Mouse (Mus musculus): ENCODE results near the gene Slit3. TPM values are rescaled to one million over a fixed set of nuclear protein-coding genes. Genes with fewer than 3 reads are reported as not detected.

The Slit3 gene
- total RNA-seq, 2 experiments from 2014 or later: 56.7 to 60.0 TPM

GRCm38 (mm10) chr11:35542731-35543130 is 421.7 kb downstream of the Slit3 start:
- DNase-seq (ENCODE audit: extremely low spot score in 1 of 2, low spot score in 2 of 2): no peak
- TF ChIP-seq CTCF (IDR thresholded peaks at IDR 0.05): no peak
- intact Hi-C loops (cut with DNase I): no loop called here
- Histone ChIP-seq H3K4me3 (no peak overlapping the region), H3K27ac (no peak overlapping the region)

- H3K4me3 ChIP-seq: peak overlapping the region; percentile 43
- no peak for TF ChIP-seq CTCF (IDR thresholded peaks at IDR 0.05)
- H3K27ac ChIP-seq: peak overlapping the region; percentile 40; the same call in 1 of the 2 replicates
- DNase-seq (ENCODE audit: extremely low spot score in 1 of 2, low spot score in 2 of 2): no peak
- intact Hi-C loops (cut with DNase I): no loop called here
Observed at GRCm38 (mm10) chr11:35544112-35545064, 423.4 kb downstream of the Slit3 start.

GRCm38 (mm10) chr11:35546081-35546822 is 425.2 kb downstream of the Slit3 start:
- Histone ChIP-seq H3K4me3 (no peak overlapping the region), H3K27ac (no peak overlapping the region)
- intact Hi-C loops (cut with DNase I): no loop called here
- TF ChIP-seq CTCF (IDR thresholded peaks at IDR 0.05): no peak
- DNase-seq (ENCODE audit: extremely low spot score in 1 of 2, low spot score in 2 of 2): no peak

- Histone ChIP-seq H3K27ac (no peak overlapping the region), H3K4me3 (no peak overlapping the region)
- no peak for DNase-seq (ENCODE audit: extremely low spot score in 1 of 2, low spot score in 2 of 2)
- TF ChIP-seq CTCF (IDR thresholded peaks at IDR 0.05): no peak
- intact Hi-C loops (cut with DNase I): no loop called here
Observed at GRCm38 (mm10) chr11:35550036-35550435, 429.0 kb downstream of the Slit3 start.

- intact Hi-C loops (cut with DNase I): no loop called here
- Histone ChIP-seq H3K27ac (no peak overlapping the region), H3K4me3 (no peak overlapping the region)
- DNase-seq (ENCODE audit: extremely low spot score in 1 of 2, low spot score in 2 of 2): no peak
- TF ChIP-seq CTCF (IDR thresholded peaks at IDR 0.05): no peak
Observed at GRCm38 (mm10) chr11:35556192-35556591, 435.2 kb downstream of the Slit3 start.

- no peak for DNase-seq (ENCODE audit: extremely low spot score in 1 of 2, low spot score in 2 of 2)
- no peak for TF ChIP-seq CTCF (IDR thresholded peaks at IDR 0.05)
- Histone ChIP-seq H3K27ac (no peak overlapping the region), H3K4me3 (no peak overlapping the region)
- intact Hi-C loops (cut with DNase I): no loop called here
Observed at GRCm38 (mm10) chr11:35557476-35557875, 436.5 kb downstream of the Slit3 start.

- no peak for TF ChIP-seq CTCF (IDR thresholded peaks at IDR 0.05)
- intact Hi-C loops (cut with DNase I): no loop called here
- Histone ChIP-seq H3K4me3 (no peak overlapping the region), H3K27ac (no peak overlapping the region)
- DNase-seq (ENCODE audit: extremely low spot score in 1 of 2, low spot score in 2 of 2): no peak
Observed at GRCm38 (mm10) chr11:35558311-35558710, 437.3 kb downstream of the Slit3 start.

- TF ChIP-seq CTCF (IDR thresholded peaks at IDR 0.05): no peak
- intact Hi-C loops (cut with DNase I): no loop called here
- no peak for DNase-seq (ENCODE audit: extremely low spot score in 1 of 2, low spot score in 2 of 2)
- Histone ChIP-seq H3K4me3 (no peak overlapping the region), H3K27ac (no peak overlapping the region)
Observed at GRCm38 (mm10) chr11:35559386-35559785, 438.4 kb downstream of the Slit3 start.

- no peak for TF ChIP-seq CTCF (IDR thresholded peaks at IDR 0.05)
- no peak for DNase-seq (ENCODE audit: extremely low spot score in 1 of 2, low spot score in 2 of 2)
- Histone ChIP-seq H3K4me3 (no peak overlapping the region), H3K27ac (no peak overlapping the region)
- intact Hi-C loops (cut with DNase I): no loop called here
Observed at GRCm38 (mm10) chr11:35561760-35562159, 440.7 kb downstream of the Slit3 start.

GRCm38 (mm10) chr11:35565322-35565721 is 444.3 kb downstream of the Slit3 start:
- intact Hi-C loops (cut with DNase I): no loop called here
- Histone ChIP-seq H3K27ac (no peak overlapping the region), H3K4me3 (no peak overlapping the region)
- no peak for DNase-seq (ENCODE audit: extremely low spot score in 1 of 2, low spot score in 2 of 2)
- TF ChIP-seq CTCF (IDR thresholded peaks at IDR 0.05): no peak

- intact Hi-C loops (cut with DNase I): no loop called here
- no peak for DNase-seq (ENCODE audit: extremely low spot score in 1 of 2, low spot score in 2 of 2)
- no peak for TF ChIP-seq CTCF (IDR thresholded peaks at IDR 0.05)
- Histone ChIP-seq H3K4me3 (no peak overlapping the region), H3K27ac (no peak overlapping the region)
Observed at GRCm38 (mm10) chr11:35566686-35567085, 445.7 kb downstream of the Slit3 start.
